Mouse (Mus musculus) fibroblast of lung, adult 2 months (primary cell): Measurements from ENCODE around the gene H2al3.

Source experiments
- DNase-seq: peaks from one replicate; pipeline ENCODE4 v3.0.0-alpha.2; 2011; ENCODE audit warnings: low read depth

The H2al3 gene

GRCm38 (mm10) chrX:9849403-9849802, at the start of gene H2al3:
H2al3 (plus strand) TSS chrX:9849703.
- no peak for DNase-seq

GRCm38 (mm10) chrX:9810101-9810500, 39.4 kb upstream of the H2al3 start:
- DNase-seq = no peak

- DNase-seq = no peak
Measured at GRCm38 (mm10) chrX:9812469-9812868, 37.0 kb upstream of the H2al3 start.

- no peak for DNase-seq
Measured at GRCm38 (mm10) chrX:9834779-9835178, 14.7 kb upstream of the H2al3 start.

- no peak for DNase-seq
Measured at GRCm38 (mm10) chrX:9846628-9847027, 2.9 kb upstream of the H2al3 start, which contains the start of gene Hypm. Hypm (plus strand) TSS chrX:9846928.

- DNase-seq = no peak
Measured at GRCm38 (mm10) chrX:9861859-9862258, 12.4 kb downstream of the H2al3 start.

GRCm38 (mm10) chrX:9875519-9875918, 26.0 kb downstream of the H2al3 start:
- DNase-seq = no peak

GRCm38 (mm10) chrX:9885322-9885721, 35.8 kb downstream of the H2al3 start, which contains the start of gene Sytl5:
Sytl5 (plus strand) TSS chrX:9885622.
- DNase-seq = no peak
